Mouse (Mus musculus) MEL (cell line): ENCODE measurements at regions not wholly inside any gene's neighbourhood (a gene's known extent, or its start where the extent isn't known, plus 50 kb on each side); places are given as distances from the start of the nearest gene placed in this dataset.

Experiments
- DNase-seq: peaks from one replicate; pipeline ENCODE4 v3.0.0; 2011; ENCODE audit warnings: low read depth, low spot score
- H3K27ac ChIP-seq: 2 replicates; pipeline ENCODE4 v1.5.1; 2012; ENCODE audit warnings: low read depth, mild to moderate bottlenecking, control low read depth, low read length, moderate library complexity; ENCODE audit not compliant: control insufficient read depth
- H3K27me3 ChIP-seq, 2 experiments: fragments of 150-350 bp in 1 of 2; sonication (generic) in 1 of 2; 2 replicates each; pipeline ENCODE4 v1.6.1; 2012; ENCODE audit warnings: low read length in 2 of 2, mild to moderate bottlenecking in 2 of 2, improper control_type of control experiment in 1 of 2, moderate library complexity in 1 of 2; ENCODE audit not compliant: insufficient read depth in 2 of 2, control insufficient read depth in 1 of 2
- H3K36me3 ChIP-seq, 2 experiments: 2 replicates each; pipeline ENCODE4 v1.6.1; 2012 to 2014; ENCODE audit warnings: low read length in 2 of 2, improper control_type of control experiment in 1 of 2, inconsistent platforms in 1 of 2, mild to moderate bottlenecking in 1 of 2; ENCODE audit not compliant: insufficient read depth in 2 of 2, control insufficient read depth in 1 of 2
- H3K4me1 ChIP-seq, 2 experiments: fragments of 150-350 bp in 1 of 2; sonication (generic) in 1 of 2; 2 replicates each; pipeline ENCODE4 v1.6.1; 2012; ENCODE audit warnings: low read length in 2 of 2, improper control_type of control experiment in 1 of 2, mild to moderate bottlenecking in 1 of 2; ENCODE audit not compliant: insufficient read depth in 2 of 2, control insufficient read depth in 1 of 2
- H3K4me3 ChIP-seq, 2 experiments: fragments of 150-350 bp in 1 of 2; sonication (generic) in 1 of 2; 2 replicates each; pipeline ENCODE4 v1.5.1; 2012; ENCODE audit warnings: low read depth in 2 of 2, low read length in 2 of 2, mild to moderate bottlenecking in 2 of 2, moderate library complexity in 2 of 2, control low read depth in 1 of 2, improper control_type of control experiment in 1 of 2; ENCODE audit not compliant: control insufficient read depth in 1 of 2, insufficient read depth in 1 of 2
- H3K79me2 ChIP-seq: 2 replicates; pipeline ENCODE4 v1.6.1; 2012; ENCODE audit warnings: mild to moderate bottlenecking, low read length, moderate library complexity; ENCODE audit not compliant: control insufficient read depth, poor library complexity, insufficient read depth
- H3K9ac ChIP-seq: 2 replicates; pipeline ENCODE4 v1.6.1; 2012; ENCODE audit warnings: low read depth, mild to moderate bottlenecking, control low read depth, low read length, moderate library complexity; ENCODE audit not compliant: control insufficient read depth, poor library complexity, severe bottlenecking
- H3K9me3 ChIP-seq: fragments of 150-350 bp; sonication (generic); replicated peaks from 2 replicates; pipeline ENCODE4 v1.6.1; 2012; ENCODE audit warnings: mild to moderate bottlenecking, low read length, improper control_type of control experiment, moderate library complexity; ENCODE audit not compliant: insufficient read depth
- CTCF ChIP-seq, 3 experiments: IDR thresholded peaks in 2 of 3; conservative IDR thresholded peaks in 1 of 3; 2 replicates each; pipeline ENCODE4 v1.5.1; 2011 to 2012; ENCODE audit warnings: low read length in 3 of 3, low read depth in 2 of 3, mild to moderate bottlenecking in 2 of 3, improper control_type of control experiment in 1 of 3, inconsistent platforms in 1 of 3, mixed read lengths in 1 of 3, moderate library complexity in 1 of 3; ENCODE audit not compliant: control insufficient read depth in 1 of 3, insufficient read depth in 1 of 3, poor library complexity in 1 of 3, severe bottlenecking in 1 of 3
- ELF1 ChIP-seq: IDR thresholded peaks from 2 replicates; pipeline ENCODE4 v1.6.1; 2014; ENCODE audit warnings: low read depth, mild to moderate bottlenecking, inconsistent platforms, low read length, improper control_type of control experiment, moderate library complexity
- EP300 ChIP-seq, 2 experiments: IDR thresholded peaks; 2 replicates each; pipeline ENCODE4 v1.6.1; 2011; ENCODE audit warnings: improper control_type of control experiment in 2 of 2, low read length in 2 of 2, low read depth in 1 of 2, mild to moderate bottlenecking in 1 of 2
- JUND ChIP-seq: IDR thresholded peaks from 2 replicates; pipeline ENCODE4 v1.6.1; 2011; ENCODE audit warnings: low read depth, mild to moderate bottlenecking, improper control_type of control experiment, low read length
- KAT2A ChIP-seq: conservative IDR thresholded peaks from 2 replicates; pipeline ENCODE4 v1.6.1; 2012; ENCODE audit warnings: low read depth, low read length, improper control_type of control experiment, inconsistent platforms
- MEF2A ChIP-seq: IDR thresholded peaks from 2 replicates; pipeline ENCODE4 v1.6.1; 2014; ENCODE audit warnings: low read depth, mild to moderate bottlenecking, inconsistent platforms, low read length, improper control_type of control experiment; ENCODE audit not compliant: poor library complexity, insufficient replicate concordance, severe bottlenecking; ENCODE audit errors: extremely low read depth
- POLR2AphosphoS5 ChIP-seq: IDR thresholded peaks from 2 replicates; pipeline ENCODE4 v1.6.1; 2012; ENCODE audit warnings: low read depth, borderline replicate concordance, mild to moderate bottlenecking, inconsistent platforms, low read length, moderate library complexity, mixed read lengths
- RAD21 ChIP-seq: IDR thresholded peaks from 2 replicates; pipeline ENCODE4 v1.6.1; 2011; ENCODE audit warnings: mild to moderate bottlenecking, low read depth, low read length, improper control_type of control experiment
- SMC3 ChIP-seq: IDR thresholded peaks from 2 replicates; pipeline ENCODE4 v1.6.1; 2011; ENCODE audit warnings: low read depth, low read length, improper control_type of control experiment
- TBP ChIP-seq: IDR thresholded peaks from 2 replicates; pipeline ENCODE4 v1.8.0; 2011; ENCODE audit warnings: low read depth, low read length, improper control_type of control experiment
- UBTF ChIP-seq: IDR thresholded peaks from 2 replicates; pipeline ENCODE4 v1.6.1; 2012; ENCODE audit warnings: low read depth, mild to moderate bottlenecking, inconsistent platforms, low read length, improper control_type of control experiment, moderate library complexity, borderline replicate concordance; ENCODE audit not compliant: insufficient read depth
- USF1 ChIP-seq: IDR thresholded peaks from 2 replicates; pipeline ENCODE4 v1.6.1; 2014; ENCODE audit warnings: low read depth, mild to moderate bottlenecking, inconsistent platforms, low read length, improper control_type of control experiment, moderate library complexity
- USF2 ChIP-seq, 2 experiments: IDR thresholded peaks; 2 replicates each; pipeline ENCODE4 v1.6.1; 2011 to 2012; ENCODE audit warnings: improper control_type of control experiment in 2 of 2, low read length in 2 of 2, borderline replicate concordance in 1 of 2, inconsistent platforms in 1 of 2, low read depth in 1 of 2, mild to moderate bottlenecking in 1 of 2; ENCODE audit not compliant: insufficient read depth in 1 of 2
- ZMIZ1 ChIP-seq: IDR thresholded peaks from 2 replicates; pipeline ENCODE4 v1.6.1; 2012; ENCODE audit warnings: low read depth, mild to moderate bottlenecking, inconsistent platforms, low read length, improper control_type of control experiment, moderate library complexity

GRCm38 (mm10) chr19:56102454-56103080 is 184.4 kb upstream of the Habp2 start:
- H3K36me3 ChIP-seq: no peaks in the 10 kb centered on the region
- H3K9me3 ChIP-seq: no peaks in the 10 kb centered on the region
- no peak for DNase-seq

DNA sequence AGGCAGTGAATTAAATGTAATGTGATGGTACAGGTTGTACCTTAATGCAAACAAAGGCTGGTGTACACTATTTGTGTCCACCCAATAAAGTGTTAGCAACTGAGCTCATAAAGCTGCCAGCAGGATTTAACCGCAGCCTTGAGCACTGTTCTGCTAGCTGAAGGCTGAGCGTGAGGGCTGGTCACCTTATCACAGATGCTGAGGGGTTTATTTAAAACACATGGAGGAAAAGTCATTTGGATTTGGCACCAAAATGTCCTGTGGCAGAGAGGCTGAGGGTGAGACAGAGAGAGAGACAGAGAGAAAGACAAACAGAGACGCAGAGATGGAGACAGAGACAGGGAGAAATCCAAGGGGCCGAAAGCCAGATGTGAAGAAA is 181.9 kb upstream of the Habp2 start:
- no peaks in the 10 kb centered on the region for H3K4me1 ChIP-seq

More at GRCm38 (mm10) chr19:56102454-56103080, 184.4 kb upstream of the Habp2 start:
- TF ChIP-seq TBP (no peak), USF1 (no peak), MEF2A (no peak), SMC3 (no peak), ZMIZ1 (no peak), ELF1 (no peak), RAD21 (no peak), KAT2A (no peak), UBTF (no peak), POLR2AphosphoS5 (no peak), EP300 (IDR thresholded peaks at IDR 0.05; ENCODE audit: low read depth in 1 of 2, low read length in 2 of 2) (no peak), USF2 (IDR thresholded peaks at IDR 0.05; ENCODE audit: borderline replicate concordance in 1 of 2, insufficient read depth in 1 of 2, low read depth in 1 of 2, low read length in 2 of 2) (no peak), JUND (no peak)
- TF ChIP-seq, all 39 proteins: peak for 0
- no peak overlapping the region for H3K9ac ChIP-seq
- no peak overlapping the region for H3K27ac ChIP-seq
- no peaks in the 10 kb centered on the region for H3K27me3 ChIP-seq
- H3K4me1 ChIP-seq: no peaks in the 10 kb centered on the region
- H3K4me3 ChIP-seq: no peak overlapping the region
- no peaks in the 10 kb centered on the region for H3K79me2 ChIP-seq

More for the DNA sequence above, 181.9 kb upstream of the Habp2 start:
- no peaks in the 10 kb centered on the region for H3K27me3 ChIP-seq
- H3K9me3 ChIP-seq: no peaks in the 10 kb centered on the region
- no peaks in the 10 kb centered on the region for H3K79me2 ChIP-seq
- TF ChIP-seq CTCF (IDR thresholded peaks at IDR 0.05 in 2 of 3, conservative IDR thresholded peaks at IDR 0.05 in 1 of 3; ENCODE audit: control insufficient read depth in 1 of 3, insufficient read depth in 1 of 3, low read depth in 2 of 3, low read length in 3 of 3, poor library complexity in 1 of 3, severe bottlenecking in 1 of 3): no peak
- no peak overlapping the region for H3K27ac ChIP-seq
- no peak overlapping the region for H3K4me3 ChIP-seq
- no peaks in the 10 kb centered on the region for H3K36me3 ChIP-seq
- H3K9ac ChIP-seq: no peak overlapping the region
- DNase-seq: no peak
